Mouse (Mus musculus) kidney, postnatal 4 days (tissue): Measurements from ENCODE around the gene Zfyve28.

Experiments used
- DNase-seq, 2 experiments: peaks; one replicate each; pipeline ENCODE4 v3.0.0; 2021; ENCODE audit warnings: mixed read lengths in 2 of 2

The Zfyve28 gene

GRCm38 (mm10) chr5:34176691-34177090 is 111.6 kb downstream of the Zfyve28 start:
- no peak for DNase-seq

GRCm38 (mm10) chr5:34175403-34175694 is 112.9 kb downstream of the Zfyve28 start:
- no peak for DNase-seq

GRCm38 (mm10) chr5:34174550-34175402 is 113.5 kb downstream of the Zfyve28 start:
- DNase-seq: no peak

- DNase-seq: no peak
These were observed 114.2 kb downstream of the Zfyve28 start for GRCm38 (mm10) chr5:34174021-34174420.

GRCm38 (mm10) chr5:34170726-34171125 is 117.5 kb downstream of the Zfyve28 start:
- peak in 1 of 2 experiments; percentile 54 for DNase-seq

GRCm38 (mm10) chr5:34169954-34170353 is 118.3 kb downstream of the Zfyve28 start:
- DNase-seq: no peak

GRCm38 (mm10) chr5:34168950-34169891 is 119.0 kb downstream of the Zfyve28 start, which contains the start of the genes Poln and Haus3:
Gene Poln, minus strand, starts transcription at chr5:34169448.
Gene Haus3, minus strand, starts transcription at chr5:34169527.
- DNase-seq: peak; percentile 99 to 100

- DNase-seq: no peak
These were observed 120.4 kb downstream of the Zfyve28 start for GRCm38 (mm10) chr5:34167857-34168256.

GRCm38 (mm10) chr5:34165793-34166192 is 122.5 kb downstream of the Zfyve28 start:
- no peak for DNase-seq

GRCm38 (mm10) chr5:34148476-34148875 is 139.8 kb downstream of the Zfyve28 start:
- DNase-seq: no peak

GRCm38 (mm10) chr5:34147554-34147953 is 140.7 kb downstream of the Zfyve28 start:
- DNase-seq: no peak
